Mouse (Mus musculus) myocyte (in vitro differentiated cells): ENCODE results near the gene Lyst.

Experiments
- CEBPB ChIP-seq: IDR thresholded peaks from 2 replicates; pipeline ENCODE4 v1.6.1; 2011; ENCODE audit warnings: mild to moderate bottlenecking, moderate library complexity; ENCODE audit not compliant: poor library complexity, insufficient read depth, severe bottlenecking
- MAX ChIP-seq: IDR thresholded peaks from one replicate; pipeline ENCODE4 v1.6.1; 2011; ENCODE audit warnings: low read depth, mild to moderate bottlenecking, control low read depth
- POLR2A ChIP-seq: IDR thresholded peaks from one replicate; pipeline ENCODE4 v1.6.1; 2011; ENCODE audit warnings: low read depth, mild to moderate bottlenecking, control low read depth, moderate library complexity; ENCODE audit not compliant: insufficient read length
- REST ChIP-seq: IDR thresholded peaks from one replicate; pipeline ENCODE4 v1.6.1; 2011; ENCODE audit warnings: mild to moderate bottlenecking, control low read depth, moderate library complexity; ENCODE audit not compliant: insufficient read depth, insufficient read length
- TCF12 ChIP-seq: IDR thresholded peaks from one replicate; pipeline ENCODE4 v1.6.1; 2011; ENCODE audit warnings: mild to moderate bottlenecking, control low read depth; ENCODE audit not compliant: poor library complexity, insufficient read depth, severe bottlenecking
- TCF3 ChIP-seq: IDR thresholded peaks from one replicate; pipeline ENCODE4 v1.6.1; 2011; ENCODE audit warnings: low read depth, control low read depth; ENCODE audit not compliant: insufficient read length
- USF1 ChIP-seq: IDR thresholded peaks from one replicate; pipeline ENCODE4 v1.6.1; 2011; ENCODE audit warnings: low read depth, mild to moderate bottlenecking, control low read depth, moderate library complexity

DNA sequence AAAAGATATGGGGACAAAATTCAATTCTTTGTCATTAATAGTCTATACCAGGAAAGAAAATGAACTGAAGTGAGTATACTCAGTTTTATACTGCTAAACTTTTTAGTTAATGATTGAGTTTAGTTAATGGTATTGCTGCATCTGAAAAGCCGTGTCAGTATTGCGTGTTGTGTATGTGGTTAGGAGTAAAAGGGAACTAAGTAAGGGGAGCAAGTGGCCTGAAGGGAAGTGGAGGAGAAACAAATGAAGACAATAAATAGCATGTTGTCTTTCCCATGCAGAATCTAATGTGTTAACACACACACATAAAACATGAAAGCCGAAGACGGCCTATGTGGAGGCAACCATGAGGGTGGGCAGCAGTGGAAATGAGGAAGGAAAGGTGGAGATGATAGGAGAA is 149.0 kb downstream of the Lyst start:
- no peak for TF ChIP-seq REST
- TF ChIP-seq POLR2A = no peak
- no peak for TF ChIP-seq TCF12
- TF ChIP-seq CEBPB = no peak
- TF ChIP-seq MAX = no peak
- no peak for TF ChIP-seq TCF3
- no peak for TF ChIP-seq USF1
